Mouse (Mus musculus) kidney, postnatal 36 days (tissue): Measurements from ENCODE around the gene Flt3l.
A peak's percentile ranks its signal among the peaks of the same experiment; 100 is the strongest.
"Not testable (repeated sequence)": the region's sequence is repeated elsewhere in the genome, so short reads cannot be mapped to it uniquely, and the experiment has no call there.

Source experiments
- DNase-seq, 2 experiments: peaks; one replicate each; pipeline ENCODE4 v3.0.0; 2021 to 2022; ENCODE audit warnings: mixed read lengths in 2 of 2

The Flt3l gene

DNA sequence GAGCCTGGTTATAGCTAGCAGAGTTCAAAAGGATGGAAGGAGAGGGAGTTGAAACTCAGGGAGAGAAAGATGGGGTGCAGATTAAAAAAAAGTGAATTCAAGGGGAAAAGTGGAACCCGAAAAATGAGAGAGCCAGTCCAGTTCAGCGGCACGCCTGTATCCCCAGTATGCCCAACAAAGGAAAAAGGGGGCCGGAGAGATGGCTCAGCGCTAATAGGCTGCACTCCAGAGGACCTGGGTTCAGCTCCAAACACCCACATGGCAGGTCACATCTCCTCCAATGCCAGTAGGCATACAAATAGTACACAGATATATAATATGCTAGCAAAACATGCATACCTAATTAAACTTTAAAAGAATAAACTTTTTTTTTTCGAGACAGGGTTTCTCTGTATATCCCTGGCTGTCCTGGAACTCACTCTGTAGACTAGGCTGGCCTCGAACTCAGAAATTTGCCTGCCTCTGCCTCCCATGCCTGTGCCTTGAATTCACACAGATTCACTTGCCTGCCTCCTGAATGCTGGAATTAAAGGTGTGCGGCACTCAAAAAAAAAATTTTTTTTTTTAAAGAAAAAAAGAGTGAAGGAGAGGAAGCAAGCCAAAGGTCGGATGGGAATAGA, 26.9 kb upstream of the Flt3l start:
- DNase-seq, result no peak

DNA sequence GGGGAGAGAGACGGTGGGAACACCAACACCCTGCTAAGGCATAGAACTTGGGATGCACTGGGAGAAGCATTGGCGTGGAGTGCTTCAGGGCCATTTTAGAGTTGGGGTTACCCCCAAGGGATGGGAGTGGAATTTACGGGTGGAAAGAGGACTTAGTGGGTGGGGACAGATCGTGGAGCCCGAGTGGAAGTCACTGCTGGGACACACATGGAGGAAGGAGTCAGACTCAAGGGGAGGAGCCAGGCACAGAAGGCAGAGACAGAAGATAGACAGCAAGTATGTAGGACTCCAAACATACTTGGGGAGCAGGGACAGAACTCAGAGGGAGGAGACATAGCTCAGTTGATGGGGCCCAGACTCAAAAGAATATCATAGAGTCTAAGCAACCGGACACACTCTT, 26.3 kb upstream of the Flt3l start:
- no peak for DNase-seq

DNA sequence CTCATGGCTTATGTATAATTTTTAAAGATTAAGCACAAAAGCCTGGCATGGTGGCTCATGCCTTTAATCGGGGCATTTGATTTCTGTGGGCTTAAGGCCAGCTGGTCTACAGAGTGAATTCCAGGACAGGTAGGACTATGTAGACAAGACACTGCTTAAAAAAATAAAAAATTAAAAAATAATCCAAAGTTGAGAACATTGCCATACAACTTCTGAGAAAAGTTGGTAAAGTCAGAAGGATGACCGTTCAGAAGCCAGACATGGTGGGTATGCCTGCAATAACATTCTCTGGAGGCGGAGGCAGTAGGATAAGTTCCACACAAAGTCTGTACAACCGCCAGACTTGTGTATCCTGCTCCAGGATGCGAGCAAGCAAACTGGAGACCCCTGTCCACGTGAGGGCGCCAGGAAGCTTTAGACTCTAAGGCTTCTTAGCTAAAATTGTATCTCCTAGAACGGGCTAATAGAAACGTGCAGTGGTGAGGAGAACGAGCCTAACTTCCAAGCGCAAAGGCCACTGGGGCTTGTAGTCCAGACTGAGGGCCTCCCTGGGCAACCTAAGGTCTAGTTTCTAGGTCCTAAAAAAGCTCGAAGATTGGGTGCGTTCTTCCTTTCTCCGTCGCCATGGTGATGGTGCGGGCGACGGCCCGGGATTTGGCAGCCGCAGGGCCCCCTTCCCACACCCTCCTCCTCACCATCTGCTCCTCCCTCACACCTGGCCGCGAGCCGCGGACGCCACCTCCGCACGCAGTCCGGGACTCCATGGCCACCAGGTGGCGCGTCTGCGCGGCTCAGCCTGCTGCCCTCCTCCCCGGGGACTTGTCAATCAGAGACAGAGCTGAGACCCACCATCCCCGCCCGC, 25.6 kb upstream of the Flt3l start:
- DNase-seq, result peak; percentile 90 to 95

DNA sequence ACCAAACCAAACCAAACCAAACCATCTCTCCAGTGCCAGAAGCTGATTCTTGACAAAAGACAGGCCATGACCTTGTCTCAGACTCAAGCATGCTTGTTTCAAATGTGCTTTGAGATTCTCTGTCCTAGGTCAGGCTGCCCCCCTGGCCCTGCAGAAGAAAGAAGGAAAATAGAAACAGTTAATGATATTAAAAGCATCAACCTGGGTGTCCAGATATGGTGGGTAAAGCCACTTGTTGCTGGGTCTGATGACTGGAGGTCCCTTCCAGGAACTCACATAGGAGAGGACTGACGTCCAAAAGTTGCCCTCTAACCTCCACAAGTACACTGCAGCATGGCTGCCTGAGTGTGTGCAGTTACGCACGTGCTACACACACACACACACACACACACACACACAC, 24.6 kb upstream of the Flt3l start:
- DNase-seq, result no peak

DNA sequence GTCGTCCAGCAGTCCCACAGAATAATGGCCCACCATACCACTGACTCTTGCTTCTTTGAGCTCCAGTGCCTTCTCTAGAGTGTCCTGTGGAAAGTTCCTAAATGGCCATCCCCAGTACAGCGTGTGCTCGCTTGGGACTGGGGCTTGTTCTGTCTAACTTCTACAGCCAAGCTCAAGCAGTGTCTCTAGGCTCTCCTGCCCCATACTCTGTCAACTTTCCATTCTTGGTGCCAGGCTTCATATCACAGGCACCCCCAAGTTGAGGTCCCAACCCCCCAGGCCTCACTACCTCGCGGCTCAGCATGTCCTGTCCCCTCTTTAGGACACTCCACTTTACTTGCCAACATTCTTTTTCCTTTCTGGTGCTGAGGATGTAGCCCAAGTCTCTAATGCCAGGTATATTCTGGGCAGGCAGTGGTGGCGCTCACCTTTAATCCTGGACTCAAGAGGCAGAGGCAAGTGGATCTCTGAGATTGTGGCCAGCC, 24.1 kb upstream of the Flt3l start:
- DNase-seq, result no peak

DNA sequence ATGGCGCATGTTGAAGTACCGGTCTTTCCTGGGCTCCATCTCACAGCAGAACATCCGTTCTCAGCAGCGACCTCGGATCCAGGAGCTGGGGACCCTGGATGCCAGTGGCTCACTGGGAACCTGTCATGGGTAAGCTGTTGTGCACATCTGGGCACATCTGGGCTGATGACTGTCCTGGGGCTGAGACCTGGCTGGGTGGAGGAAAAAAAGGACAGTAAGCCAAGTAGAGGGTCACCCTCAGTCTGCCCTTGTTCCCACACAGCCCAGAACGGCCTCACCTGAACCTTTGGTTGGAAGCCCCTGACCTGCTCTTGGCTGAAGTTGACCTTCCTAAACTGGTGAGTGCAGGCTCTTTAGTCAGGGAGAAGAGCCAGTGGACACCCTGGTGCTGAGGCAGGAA, 22.8 kb upstream of the Flt3l start:
- no peak for DNase-seq

DNA sequence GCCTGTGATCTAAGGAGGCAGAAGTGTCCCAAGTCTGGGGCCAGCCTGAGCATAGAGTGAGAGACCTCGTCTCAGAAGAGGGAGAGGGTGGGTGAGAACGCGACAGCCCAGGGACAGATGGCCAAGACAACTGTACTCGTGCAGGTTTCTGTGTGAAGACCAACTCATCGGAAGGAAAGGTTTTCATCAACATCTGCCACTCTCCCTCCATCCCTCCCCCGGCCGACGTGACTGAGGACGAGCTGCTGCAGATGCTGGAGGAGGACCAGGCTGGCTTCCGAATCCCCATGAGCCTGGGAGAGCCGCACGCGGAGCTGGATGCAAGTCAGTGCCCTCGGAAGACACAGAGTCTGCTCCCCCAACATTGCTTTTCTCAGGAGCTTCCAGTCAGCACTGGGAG, 21.2 kb upstream of the Flt3l start:
- no peak for DNase-seq

DNA sequence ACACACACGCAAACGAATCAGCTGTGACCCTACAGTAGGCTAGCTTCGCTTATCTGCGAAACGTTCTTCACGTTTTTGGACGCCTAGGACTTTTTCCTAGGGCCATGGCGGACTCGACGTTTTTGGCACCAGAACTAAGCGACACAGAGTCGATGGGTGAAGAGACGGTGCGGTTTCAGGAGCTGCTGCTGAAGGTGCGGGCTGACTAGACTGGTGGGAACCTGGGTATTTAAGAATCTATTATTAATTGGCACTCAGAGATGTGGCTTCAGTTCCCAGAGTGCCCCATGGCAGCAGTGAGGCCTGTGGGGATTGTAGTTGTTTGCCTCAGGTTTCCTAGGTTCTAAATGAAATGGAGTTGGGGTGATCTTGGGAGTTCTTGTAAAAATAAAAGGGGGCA, 20.0 kb upstream of the Flt3l start:
- DNase-seq, result no peak

DNA sequence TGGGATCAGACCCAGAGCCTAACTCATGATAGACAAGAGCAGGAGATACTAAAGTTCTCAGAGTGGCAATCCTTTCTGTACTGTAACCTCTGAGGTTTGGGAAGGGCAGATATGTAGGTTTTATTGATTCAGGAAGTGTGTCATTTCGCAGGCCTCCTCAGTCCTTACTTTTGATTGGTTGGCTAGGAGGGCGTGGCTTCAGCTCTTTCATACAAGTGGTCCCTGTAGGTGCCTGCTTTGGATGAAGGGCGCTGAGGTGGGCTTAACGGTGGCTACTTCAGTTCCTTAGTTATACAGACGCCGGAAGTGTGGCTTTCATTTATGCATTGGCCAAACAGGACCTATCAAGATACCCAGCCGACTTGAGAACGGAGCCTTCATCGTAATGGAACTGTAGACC, 19.4 kb upstream of the Flt3l start:
- DNase-seq, result no peak

DNA sequence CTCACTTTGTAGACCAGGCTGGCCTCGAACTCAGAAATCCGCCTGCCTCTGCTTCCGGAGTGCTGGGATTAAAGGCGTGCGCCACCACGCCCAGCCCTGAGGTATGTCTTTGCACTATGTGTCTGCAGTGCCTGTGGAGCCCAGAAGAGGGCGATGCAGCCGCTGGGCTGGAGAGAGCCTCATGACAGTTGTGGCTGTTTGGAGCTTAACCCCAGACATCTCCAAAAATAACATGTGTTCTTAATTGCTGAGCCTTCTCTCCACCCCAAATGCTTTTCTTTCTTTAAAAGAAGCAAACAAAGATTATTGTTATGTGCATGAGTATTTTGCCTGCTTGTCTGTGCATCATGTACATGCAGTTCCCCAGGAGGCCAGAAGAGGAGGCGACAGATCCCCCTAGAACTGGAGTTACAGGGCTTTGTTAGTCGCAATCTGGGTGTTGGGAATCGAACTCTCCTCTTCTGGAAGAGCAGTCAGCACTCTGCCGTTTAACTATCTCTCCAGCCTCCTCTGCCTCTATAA, 18.8 kb upstream of the Flt3l start:
- peak; percentile 40 to 76 for DNase-seq

DNA sequence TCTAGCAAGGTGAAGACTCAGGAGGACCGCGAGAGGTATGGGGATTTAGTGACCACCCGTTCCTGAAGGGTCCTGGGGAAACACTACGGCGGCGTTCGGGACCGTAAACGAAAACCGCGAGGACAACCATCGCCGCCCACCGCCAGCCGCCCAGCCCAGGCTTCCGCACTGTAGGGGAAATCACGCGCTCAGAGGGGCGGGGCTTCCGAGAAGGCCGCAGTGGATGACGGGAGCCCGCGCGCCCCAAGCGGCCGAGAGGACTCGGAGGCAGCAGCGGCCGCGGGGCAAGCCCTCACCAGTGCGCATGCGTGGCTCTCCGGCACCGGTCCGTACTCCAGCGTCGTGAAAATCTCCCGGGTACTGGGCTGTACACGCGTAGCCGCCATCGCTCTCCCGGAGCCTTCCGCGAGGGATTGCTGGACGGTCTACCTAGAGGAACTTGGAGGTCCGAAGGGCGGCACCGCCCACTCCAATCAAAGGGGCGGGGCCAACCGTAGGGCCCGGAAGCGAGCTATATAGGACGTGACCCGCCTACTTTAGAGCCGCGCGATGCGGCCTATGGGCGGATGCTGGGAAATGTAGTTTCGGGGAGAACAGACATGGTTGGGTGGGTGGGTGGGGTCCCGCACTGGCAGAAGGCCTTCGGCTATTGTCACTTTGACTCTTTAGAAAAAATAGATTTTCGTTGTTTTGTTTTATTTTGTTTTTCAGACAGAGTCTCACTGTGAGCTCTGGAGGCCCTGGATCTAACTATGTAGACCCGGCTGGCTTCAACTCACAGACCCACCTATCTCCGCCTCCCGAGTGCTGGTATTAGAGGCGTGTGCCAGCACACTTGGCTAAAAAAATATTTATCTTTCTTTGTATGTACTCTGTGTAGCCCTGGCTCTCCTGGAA, 18.1 kb upstream of the Flt3l start, which contains the start of the genes Pih1d1 and Aldh16a1:
Pih1d1 (plus strand) TSS at position 208 of the 897 bp plus-strand sequence.
Aldh16a1 (minus strand) TSS at position 489 of the 897 bp plus-strand sequence.
- peak; percentile 98 to 99 for DNase-seq

DNA sequence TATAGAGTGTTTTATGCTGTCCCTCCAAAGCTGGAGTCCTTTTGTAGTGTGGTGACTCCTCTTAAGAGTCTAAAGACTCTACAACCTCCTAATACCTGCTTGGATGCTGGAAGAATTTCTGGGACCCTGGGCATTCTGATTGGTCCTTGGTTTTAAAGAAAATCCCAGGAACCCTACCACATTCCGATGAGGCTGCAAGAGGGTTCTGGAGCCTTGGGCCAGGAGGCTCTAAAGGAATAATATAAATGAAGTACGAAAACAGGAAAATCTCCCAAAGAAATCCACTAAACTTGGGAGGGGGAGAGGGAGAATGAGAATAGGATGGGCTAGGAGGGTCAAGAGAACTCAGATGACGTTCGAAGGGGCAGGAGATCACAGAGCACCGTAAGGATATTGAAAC, 17.4 kb upstream of the Flt3l start:
- no peak for DNase-seq

DNA sequence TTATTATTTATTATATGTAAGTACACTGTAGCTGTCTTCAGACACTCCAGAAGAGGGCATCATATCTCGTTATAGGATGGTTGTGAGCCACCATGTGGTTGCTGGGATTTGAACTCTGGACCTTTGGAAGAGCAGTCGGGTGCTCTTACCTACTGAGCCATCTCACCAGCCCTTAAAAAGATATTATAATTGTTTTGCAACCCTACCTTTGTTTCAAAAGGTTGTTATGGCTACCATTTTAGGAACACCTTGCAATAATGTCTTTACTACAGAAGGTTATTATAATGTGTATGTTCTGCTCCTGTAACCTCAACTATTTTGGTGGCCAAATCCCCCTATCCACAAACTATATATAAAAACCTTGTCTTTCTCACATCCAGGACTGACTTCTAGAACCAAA, 16.8 kb upstream of the Flt3l start:
- not testable (repeated sequence) for DNase-seq

DNA sequence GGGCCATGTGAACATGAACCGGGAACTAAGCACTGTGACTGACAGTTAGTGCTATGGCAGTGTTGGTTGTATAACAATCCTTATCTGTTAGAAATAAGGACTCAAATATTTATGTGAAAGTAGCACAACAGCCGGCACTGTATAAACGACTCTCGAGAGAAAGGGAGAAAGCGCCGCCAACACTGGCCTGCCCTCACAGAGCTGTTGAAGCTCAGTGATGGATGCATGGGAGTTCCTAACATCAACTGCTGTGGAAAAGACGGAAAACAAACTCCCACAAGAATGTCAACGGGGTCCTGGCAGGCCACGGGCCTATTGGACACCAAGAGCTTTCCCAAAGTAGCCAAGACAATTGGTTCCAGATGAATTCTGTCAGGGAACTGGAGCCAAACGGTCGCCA, 15.1 kb upstream of the Flt3l start:
- DNase-seq, result peak; percentile 47 to 55

DNA sequence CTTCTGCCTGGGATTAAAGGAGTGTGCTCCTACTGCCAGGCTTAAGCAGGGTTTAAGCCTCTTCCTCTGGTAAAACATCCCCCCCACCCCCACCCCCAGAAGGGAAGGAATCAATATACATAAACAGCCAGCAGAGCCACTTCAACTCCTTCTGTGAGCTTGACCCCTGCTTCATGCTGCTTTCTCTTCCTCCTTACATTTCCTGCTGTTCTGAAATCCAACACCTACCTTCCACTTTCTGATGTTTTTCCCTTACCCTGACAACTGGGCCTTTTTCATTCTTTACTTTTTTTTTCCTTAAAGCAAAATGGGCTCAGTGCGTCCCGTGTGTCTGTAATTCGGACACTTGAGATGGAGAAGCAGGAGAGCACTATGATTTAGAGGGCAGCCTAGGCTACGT, 14.1 kb upstream of the Flt3l start:
- no peak for DNase-seq

DNA sequence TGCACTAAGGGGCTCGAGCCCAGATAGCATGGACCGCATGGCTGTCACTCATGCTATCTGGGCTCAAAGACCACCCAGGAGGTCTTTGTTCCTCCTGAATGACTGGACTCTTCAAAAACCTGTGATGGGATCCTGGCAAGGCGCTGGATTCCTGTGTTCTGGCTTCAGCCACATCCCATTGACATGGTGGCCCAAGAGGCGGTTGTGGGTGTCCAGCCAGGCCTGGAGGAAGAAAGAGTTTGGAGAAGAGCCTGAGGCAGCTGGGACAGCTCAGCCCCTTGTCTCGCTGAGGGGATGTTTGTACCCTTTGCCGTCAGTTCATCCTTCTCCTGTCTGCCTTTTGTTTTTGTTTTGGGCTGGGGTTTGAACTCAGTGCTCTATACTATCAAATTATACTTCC, 13.3 kb upstream of the Flt3l start:
- DNase-seq, result peak; percentile 50 to 56

DNA sequence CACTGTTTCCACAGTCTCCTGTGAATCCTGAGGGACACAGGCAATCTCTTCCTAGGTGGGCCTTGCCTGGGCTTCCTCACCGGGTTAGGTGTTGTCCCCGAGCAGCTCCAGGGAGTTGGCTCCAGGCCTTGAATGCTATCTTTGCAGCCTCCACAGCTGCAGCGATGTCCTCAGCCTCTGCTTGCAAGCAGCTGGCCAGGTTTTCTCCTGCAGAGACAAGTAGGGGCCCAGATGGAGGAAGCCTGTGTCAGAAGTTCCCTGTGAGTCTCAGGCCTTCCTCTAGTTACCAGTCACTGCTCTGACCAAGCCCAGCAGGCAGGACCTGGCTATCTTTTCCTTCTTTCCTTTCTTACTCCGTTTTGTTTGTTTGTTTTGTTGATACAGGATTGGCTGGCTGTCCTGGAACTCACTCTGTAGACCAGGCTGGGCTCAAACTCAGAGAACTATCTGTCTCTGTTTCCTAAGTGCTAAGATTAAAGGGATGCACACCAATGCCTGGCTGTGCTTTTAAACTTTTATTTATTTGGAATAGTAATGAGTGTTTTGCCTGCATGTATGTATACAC, 12.4 kb upstream of the Flt3l start:
- DNase-seq, result no peak

DNA sequence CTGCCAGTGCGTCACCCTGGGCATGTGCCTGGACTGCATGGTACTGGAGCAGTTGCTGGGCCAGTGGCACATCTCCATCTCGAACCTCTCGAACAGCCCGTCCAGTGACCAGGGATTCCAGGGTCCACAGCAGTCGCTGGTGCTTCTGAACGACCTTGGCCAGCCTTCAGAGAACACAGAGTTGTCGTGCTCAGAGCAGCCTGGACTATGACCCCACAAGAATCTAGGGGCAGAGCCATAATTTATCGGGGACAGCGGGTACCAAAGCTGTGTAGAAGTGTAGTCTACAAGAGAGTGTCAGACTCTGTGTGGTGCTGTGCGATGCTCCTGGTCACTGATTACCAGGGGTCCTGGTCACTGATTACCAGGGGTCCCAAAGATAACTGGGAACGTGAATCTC, 11.7 kb upstream of the Flt3l start:
- peak; percentile 65 to 66 for DNase-seq

DNA sequence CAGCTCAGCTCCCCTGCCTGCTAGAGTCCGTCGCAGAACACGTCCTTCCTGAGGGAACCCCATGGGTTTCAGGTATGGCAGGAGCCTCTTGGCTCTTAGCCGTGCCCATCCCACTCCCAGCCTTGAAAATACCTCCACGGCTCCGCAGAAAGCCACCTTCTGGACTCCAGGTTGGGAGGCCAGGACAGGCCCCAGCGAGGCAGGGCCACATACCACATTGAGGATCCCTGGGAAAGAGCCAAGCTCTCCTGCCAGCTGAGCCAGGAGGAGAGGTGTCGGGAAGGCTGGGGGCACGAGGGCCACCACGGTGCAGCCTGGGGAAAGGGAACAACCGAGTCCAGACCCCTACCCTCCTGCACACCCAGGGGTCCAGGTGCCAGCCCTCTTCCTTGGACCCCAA, 11.0 kb upstream of the Flt3l start:
- peak; percentile 56 to 61 for DNase-seq

DNA sequence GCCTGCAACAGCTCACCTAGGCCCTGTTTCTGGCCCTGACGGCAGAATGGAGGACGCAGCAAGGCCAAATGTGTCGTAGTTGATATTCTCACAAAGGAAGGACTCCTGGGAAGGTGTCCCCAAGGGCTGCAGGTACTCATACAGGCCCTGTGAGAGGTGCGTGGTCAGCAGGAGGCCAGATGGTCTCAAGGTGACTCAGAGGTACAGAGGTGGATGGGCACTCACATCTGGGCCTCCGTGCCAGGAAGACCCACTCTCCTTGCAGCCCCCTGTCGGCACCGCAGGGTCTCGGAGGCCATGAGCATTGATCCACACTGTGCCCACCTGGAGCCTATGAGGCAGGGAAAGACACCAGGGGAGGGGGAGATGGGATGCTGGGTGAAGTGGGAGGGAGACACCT, 9.2 kb upstream of the Flt3l start:
- no peak for DNase-seq

DNA sequence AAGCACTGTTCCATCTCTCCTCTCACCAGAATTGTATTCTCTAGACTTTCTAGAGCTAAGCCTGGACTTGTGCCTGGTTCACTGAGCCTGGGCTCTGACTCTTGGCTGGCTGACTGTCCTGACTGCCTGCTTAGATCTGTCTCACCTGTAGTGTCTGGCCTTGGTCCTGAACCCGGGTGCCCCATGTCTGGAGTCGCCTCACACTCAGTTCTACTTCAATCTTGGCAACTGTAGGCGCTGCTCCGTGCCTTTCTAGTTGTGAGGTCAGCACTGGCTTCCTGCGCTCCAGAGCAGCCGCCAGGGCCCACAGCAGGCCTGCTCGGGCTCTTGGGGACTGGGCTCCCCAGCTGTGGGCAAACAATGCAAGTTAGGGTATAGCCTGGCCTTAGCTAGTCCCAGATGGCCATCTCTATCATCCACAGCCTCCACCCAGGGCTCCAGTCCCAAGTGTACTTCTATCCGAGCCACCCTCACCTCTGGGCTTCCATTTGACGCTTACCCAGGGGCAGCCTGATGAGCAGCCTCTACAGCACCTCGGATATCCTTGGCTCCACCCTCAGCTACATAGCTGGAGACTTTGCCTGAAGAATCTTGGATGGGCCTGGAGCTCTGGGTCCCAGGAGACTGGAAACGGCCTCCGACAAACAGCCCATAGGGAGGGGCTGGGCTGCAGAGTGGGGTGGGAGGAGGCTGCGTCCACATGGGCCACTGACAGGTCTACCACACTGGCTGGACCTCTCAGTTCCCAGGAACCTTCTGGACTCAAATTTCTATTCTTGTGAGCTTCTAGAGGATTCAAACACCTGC, 8.3 kb upstream of the Flt3l start:
- DNase-seq, result no peak

DNA sequence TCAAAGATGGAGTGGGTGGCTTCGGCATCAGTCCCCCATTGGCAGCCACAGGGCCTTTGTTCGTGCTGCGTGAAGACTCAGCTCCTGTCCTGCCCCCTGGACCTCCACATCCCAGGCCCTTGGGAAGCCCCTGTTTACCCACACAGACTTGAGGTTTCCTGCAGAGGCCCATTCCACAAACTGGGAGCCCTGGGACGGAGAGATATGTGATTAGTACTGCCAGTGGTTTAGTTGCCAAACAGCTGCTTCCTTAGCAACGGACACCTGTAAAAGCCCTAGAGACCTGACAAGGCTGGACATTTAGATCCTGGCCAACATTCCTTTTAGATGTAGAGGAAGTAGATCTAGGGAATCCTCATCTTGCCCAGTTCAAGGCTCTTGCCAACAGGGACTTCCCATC, 5.7 kb upstream of the Flt3l start:
- no peak for DNase-seq
